Mouse (Mus musculus) embryonic fibroblast, embryonic 13.5 days (primary cell): Measurements from ENCODE around the gene Tcaf1.

Source experiments
- CTCF ChIP-seq: IDR thresholded peaks from 2 replicates; pipeline ENCODE4 v1.5.1; 2011; ENCODE audit warnings: mild to moderate bottlenecking, control low read depth, low read length, moderate library complexity, borderline replicate concordance; ENCODE audit not compliant: insufficient read depth
- POLR2A ChIP-seq: IDR thresholded peaks from 2 replicates; pipeline ENCODE4 v1.6.1; 2011; ENCODE audit warnings: low read depth, mild to moderate bottlenecking, control low read depth, low read length, moderate library complexity

GRCm38 (mm10) chr6:42667722-42668121 lies 42.2 kb downstream of the Tcaf1 start:
- no peak for TF ChIP-seq CTCF
- no peak for TF ChIP-seq POLR2A
